Mouse (Mus musculus) stomach, embryonic 15.5 days (tissue): ENCODE results near the gene Hoxa9. TPM values are rescaled to one million over a fixed set of nuclear protein-coding genes. Genes with fewer than 3 reads are reported as not detected.
A peak's percentile ranks its signal among the peaks of the same experiment; 100 is the strongest.

Source experiments
- ATAC-seq: fragments of 200-750 bp; cut with Nextera tagmentation; 2 replicates; pipeline ENCODE4 v1.8.0; 2017; ENCODE audit warnings: low read depth, moderate number of reproducible peaks, moderate TSS enrichment; ENCODE audit not compliant: insufficient read depth, low FRiP score
- H3K27ac ChIP-seq: fragments of 300-500 bp; sonication (generic); 2 replicates; pipeline ENCODE4 v1.5.1; 2015; ENCODE audit warnings: mild to moderate bottlenecking, inconsistent platforms
- H3K27me3 ChIP-seq: fragments of 300-500 bp; sonication (generic); replicated peaks from 2 replicates; pipeline ENCODE4 v1.6.1; 2015; ENCODE audit warnings: inconsistent platforms
- H3K36me3 ChIP-seq: fragments of 300-500 bp; sonication (generic); 2 replicates; pipeline ENCODE4 v1.6.1; 2015; ENCODE audit warnings: inconsistent platforms
- H3K4me1 ChIP-seq: fragments of 300-500 bp; sonication (generic); 2 replicates; pipeline ENCODE4 v1.6.1; 2015; ENCODE audit warnings: inconsistent platforms
- H3K4me2 ChIP-seq: fragments of 300-500 bp; sonication (generic); 2 replicates; pipeline ENCODE4 v1.6.1; 2015; ENCODE audit warnings: mild to moderate bottlenecking, inconsistent platforms
- H3K4me3 ChIP-seq: fragments of 300-500 bp; sonication (generic); replicated peaks from 2 replicates; pipeline ENCODE4 v1.5.1; 2015; ENCODE audit warnings: inconsistent platforms
- H3K9ac ChIP-seq: fragments of 300-500 bp; sonication (generic); 2 replicates; pipeline ENCODE4 v1.6.1; 2015; ENCODE audit warnings: inconsistent platforms
- H3K9me3 ChIP-seq: fragments of 300-500 bp; sonication (generic); 2 replicates; pipeline ENCODE4 v1.6.1; 2016; ENCODE audit warnings: inconsistent platforms
- WGBS: fragments of 180-500 bp; shearing (Covaris S2); methylation state at CpG from one replicate; pipeline ENCODE4 v1.1.7; 2015; 5-methylcytosine and 5-hydroxymethylcytosine counted together
- polyA plus RNA-seq: library from polyadenylated mRNA; unstranded; fragments of >200 nt; fragmentation: Nextera tagmentation; extraction: Ambion mirVana; gene quantifications from 2 replicates; pipeline ENCODE4 v1.2.1, GENCODE M21; 2015

Gene Hoxa9
- polyA plus RNA-seq, 1 experiment from 2014 or later: 1.9 TPM

DNA sequence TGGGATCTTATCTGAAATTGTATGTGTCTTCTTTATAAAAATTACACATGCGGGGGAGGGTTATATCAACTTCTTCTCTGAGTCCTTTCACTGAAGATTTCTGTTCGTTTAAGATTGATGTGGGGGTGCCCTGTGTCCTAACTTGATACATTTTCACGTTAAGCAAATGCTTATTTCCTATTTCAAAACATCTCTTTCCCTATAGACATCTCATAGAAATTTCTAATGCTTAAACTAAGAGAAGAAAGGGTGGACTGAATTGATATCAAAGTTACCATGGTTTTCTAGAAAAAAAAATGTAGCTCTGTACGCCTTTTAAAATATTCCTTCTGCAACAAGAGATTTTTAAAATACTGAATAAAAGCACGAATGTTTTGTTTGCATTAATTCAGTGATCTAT, 36.3 kb upstream of the Hoxa9 start:
- 18% methylated on average over 5 of the region's 5 CpGs for WGBS
- no peak overlapping the region for H3K4me2 ChIP-seq
- H3K4me3 ChIP-seq: no peak overlapping the region
- no peak overlapping the region for H3K27ac ChIP-seq
- H3K36me3 ChIP-seq: no peaks in the 10 kb centered on the region
- H3K9ac ChIP-seq: no peak overlapping the region
- H3K4me1 ChIP-seq: no peaks in the 10 kb centered on the region
- ATAC-seq: no peak
- peaks cover 92% of the 10 kb centered on the region for H3K27me3 ChIP-seq
- H3K9me3 ChIP-seq: no peaks in the 10 kb centered on the region

DNA sequence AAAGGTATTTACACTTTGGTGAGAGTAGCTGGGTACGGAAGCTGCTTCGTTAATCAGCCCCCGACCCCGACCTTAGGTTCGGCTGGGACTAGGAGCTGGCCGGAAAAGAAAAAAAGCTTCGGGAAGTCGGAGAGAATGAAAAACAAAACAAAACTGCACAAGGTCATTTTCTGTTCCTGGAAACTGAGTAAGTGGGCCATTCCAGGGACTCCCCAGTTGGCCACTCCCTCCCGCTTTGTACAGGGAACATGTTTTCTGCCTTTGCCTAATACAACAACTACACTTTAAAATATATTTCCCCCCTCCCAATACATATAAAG, 35.7 kb upstream of the Hoxa9 start:
- no peak for ATAC-seq
- peaks cover 95% of the 10 kb centered on the region for H3K27me3 ChIP-seq
- no peaks in the 10 kb centered on the region for H3K36me3 ChIP-seq
- H3K4me3 ChIP-seq: no peak overlapping the region
- WGBS: under 1% methylated on average over 9 of the region's 9 CpGs
- no peak overlapping the region for H3K4me2 ChIP-seq
- H3K27ac ChIP-seq: no peak overlapping the region
- no peaks in the 10 kb centered on the region for H3K9me3 ChIP-seq
- H3K9ac ChIP-seq: no peak overlapping the region
- H3K4me1 ChIP-seq: no peaks in the 10 kb centered on the region

DNA sequence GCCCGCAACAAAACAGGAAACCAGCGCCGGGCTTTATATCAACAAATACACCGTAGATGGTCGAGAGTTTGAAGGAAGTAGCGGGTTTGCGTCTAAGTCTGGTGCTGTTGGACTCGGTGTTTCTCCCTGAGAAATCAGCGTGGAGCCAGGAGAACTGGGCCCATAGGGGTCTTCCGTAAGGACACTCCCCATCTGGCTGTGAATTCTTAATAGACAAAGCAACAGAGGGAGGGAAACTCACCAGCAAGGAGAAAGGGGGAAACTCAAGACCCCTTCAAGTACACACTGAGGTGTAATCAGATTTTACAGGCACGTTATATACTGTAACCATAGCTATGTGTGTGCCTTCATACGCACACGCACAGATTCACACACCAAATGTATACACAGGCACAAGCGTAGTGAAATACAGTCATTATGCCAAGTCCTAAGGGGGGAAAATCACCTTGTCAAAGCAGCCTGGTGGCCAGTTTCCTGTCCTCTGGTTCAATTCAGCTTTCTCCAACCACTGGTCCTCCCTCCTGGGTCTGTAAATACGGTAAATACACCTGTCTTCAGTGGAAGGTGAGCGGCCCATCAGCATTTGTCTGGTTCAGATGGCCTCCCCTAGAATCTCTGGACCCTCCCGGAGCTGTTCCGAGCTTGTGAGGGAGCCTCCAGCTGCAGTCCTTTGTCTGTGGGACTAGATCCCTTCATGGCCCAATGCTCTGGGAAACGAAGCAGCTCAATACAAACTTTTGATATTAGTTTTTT, 35.2 kb upstream of the Hoxa9 start:
- Histone ChIP-seq H3K9ac (no peak overlapping the region), H3K4me3 (no peak overlapping the region), H3K27me3 (peaks cover 94% of the 10 kb centered on the region), H3K4me2 (no peak overlapping the region), H3K27ac (no peak overlapping the region), H3K36me3 (no peaks in the 10 kb centered on the region), H3K9me3 (no peaks in the 10 kb centered on the region), H3K4me1 (no peaks in the 10 kb centered on the region)
- 2% methylated on average over 19 of the region's 19 CpGs for WGBS
- ATAC-seq: no peak

DNA sequence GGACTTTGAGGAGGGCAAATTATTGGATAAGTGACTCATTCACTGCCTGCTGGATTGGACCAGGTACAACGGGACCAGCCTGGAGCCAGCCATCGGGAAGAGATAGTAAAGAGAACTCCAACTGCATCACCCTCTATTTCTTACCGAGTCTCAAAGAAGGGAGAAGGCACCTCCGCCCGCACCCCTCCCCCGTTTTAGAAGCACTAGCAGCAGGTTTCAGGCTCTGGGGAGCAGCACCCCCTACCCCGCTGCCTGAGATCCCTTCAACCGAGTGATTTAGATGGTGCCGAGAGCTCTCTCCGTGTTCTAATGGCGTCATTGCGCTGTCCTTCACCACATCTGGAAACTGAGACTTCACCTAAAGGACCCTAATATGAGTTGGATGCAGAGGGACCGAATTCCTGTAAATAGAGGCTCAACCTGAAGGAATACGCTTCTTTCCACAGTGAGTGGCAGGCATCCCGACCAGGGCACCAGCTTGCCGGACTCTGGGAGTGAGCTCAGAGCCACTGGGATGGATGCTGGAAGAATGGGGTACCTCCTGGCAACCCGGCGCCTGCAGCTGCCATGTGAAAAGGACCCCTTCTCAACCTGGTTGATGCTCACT, 34.5 kb upstream of the Hoxa9 start:
- ATAC-seq: no peak
- Histone ChIP-seq H3K4me2 (no peak overlapping the region), H3K27me3 (peaks cover 93% of the 10 kb centered on the region), H3K36me3 (no peaks in the 10 kb centered on the region), H3K9ac (no peak overlapping the region), H3K9me3 (no peaks in the 10 kb centered on the region), H3K4me1 (peaks cover 6% of the 10 kb centered on the region; the same call in 1 of the 2 replicates), H3K27ac (no peak overlapping the region), H3K4me3 (no peak overlapping the region)
- 3% methylated on average over 18 of the region's 18 CpGs for WGBS

DNA sequence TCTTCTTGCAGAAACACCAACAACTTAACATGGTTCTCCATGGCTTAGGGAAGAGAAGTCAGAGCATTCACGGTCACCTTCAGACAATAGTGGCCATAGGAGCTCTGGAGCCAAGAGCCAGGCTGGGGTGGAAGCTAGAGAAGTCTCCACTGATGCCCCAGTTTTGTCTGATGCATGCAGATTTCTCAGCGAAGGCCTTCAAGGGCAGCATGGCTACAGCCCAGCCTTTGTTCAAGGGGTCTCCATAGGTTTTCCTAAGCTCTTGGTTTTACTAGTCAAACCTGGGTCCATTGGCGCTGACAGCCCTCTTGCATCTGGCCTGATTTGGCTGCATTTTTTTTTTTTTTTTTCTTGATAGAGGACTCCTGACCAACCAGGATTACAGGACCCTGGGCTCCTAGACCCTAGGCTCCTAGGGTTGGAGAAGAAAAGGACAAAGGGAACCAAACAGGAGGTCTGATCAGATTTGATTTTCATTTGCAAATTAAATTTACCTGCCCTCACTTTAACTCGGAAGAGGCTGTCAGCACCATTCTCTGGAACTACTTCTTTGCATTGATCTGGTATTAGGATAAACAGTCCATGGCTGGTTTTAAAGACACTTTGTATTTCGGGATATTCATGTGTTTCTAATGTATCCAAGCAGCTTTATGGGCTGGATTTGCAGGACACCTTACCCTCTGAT, 33.4 kb upstream of the Hoxa9 start:
- Histone ChIP-seq H3K4me3 (no peak overlapping the region), H3K36me3 (no peaks in the 10 kb centered on the region), H3K27me3 (peaks cover 90% of the 10 kb centered on the region), H3K4me1 (peaks cover 12% of the 10 kb centered on the region), H3K9me3 (no peaks in the 10 kb centered on the region), H3K4me2 (no peak overlapping the region), H3K27ac (no peak overlapping the region), H3K9ac (no peak overlapping the region)
- 6% methylated on average over 5 of the region's 5 CpGs for WGBS
- no peak for ATAC-seq

DNA sequence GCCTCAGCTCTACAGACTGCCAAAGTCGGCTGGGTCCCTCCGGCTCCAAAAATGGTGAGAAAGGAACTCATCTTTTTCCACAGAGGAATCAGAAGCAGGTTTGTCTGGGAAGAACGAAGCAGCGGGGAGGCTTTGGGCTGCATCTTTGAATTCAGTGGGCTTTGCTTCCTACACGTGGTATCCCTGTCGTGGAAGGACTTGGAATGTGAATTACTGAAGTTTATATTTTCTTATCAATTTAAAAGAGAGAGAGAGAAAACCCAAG, 32.4 kb upstream of the Hoxa9 start:
- Histone ChIP-seq H3K27ac (no peak overlapping the region), H3K4me2 (no peak overlapping the region), H3K4me3 (no peak overlapping the region), H3K4me1 (peaks cover 12% of the 10 kb centered on the region), H3K9me3 (no peaks in the 10 kb centered on the region), H3K27me3 (peaks cover 90% of the 10 kb centered on the region), H3K9ac (no peak overlapping the region), H3K36me3 (no peaks in the 10 kb centered on the region)
- under 1% methylated on average over 6 of the region's 6 CpGs for WGBS
- no peak for ATAC-seq

DNA sequence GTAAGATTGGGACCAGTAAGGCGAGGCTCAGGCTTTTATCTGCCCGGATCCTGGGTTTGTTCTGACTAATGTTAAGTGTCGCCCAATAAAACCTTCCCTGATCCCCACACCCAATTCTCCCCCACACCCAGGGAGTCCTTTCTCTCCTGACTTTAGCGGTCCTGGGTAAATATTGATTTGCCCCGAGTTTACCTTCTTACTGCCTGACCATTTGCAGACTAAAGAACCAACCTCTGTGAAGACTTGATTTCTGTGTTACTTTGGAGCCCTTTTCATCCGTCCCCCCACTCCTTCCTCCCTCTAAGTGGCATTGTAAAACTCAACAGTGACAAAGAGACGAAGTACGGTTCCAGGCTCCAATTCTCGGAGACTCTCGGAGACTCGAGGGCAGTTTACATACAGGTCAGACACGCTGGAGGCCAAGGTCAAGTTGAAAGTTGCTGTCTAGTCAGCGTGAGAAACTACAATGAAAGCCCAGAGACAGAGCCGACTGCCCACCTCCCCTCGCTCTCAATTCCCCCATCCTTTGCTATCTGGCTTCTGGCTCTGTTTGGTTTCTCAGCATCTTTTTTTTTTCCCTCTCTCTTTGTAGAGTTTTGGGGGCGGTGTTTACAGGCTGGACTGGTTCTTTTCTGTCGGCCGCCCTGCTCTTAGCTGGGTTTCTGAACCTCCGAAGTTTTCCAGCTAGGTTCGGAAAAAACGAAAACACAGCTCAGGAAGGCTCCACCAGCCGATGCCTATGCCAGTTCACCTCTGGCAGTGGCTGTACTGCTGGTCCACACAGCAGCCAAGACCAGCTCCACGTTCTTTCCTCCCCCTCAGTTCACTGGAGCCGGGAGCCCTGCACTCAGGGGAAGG, 31.8 kb upstream of the Hoxa9 start:
- H3K27ac ChIP-seq: no peak overlapping the region
- peaks cover 88% of the 10 kb centered on the region for H3K27me3 ChIP-seq
- H3K36me3 ChIP-seq: no peaks in the 10 kb centered on the region
- H3K4me3 ChIP-seq: no peak overlapping the region
- H3K4me1 ChIP-seq: peaks cover 12% of the 10 kb centered on the region
- 2% methylated on average over 24 of the region's 24 CpGs for WGBS
- no peaks in the 10 kb centered on the region for H3K9me3 ChIP-seq
- H3K4me2 ChIP-seq: no peak overlapping the region
- no peak for ATAC-seq
- H3K9ac ChIP-seq: no peak overlapping the region

DNA sequence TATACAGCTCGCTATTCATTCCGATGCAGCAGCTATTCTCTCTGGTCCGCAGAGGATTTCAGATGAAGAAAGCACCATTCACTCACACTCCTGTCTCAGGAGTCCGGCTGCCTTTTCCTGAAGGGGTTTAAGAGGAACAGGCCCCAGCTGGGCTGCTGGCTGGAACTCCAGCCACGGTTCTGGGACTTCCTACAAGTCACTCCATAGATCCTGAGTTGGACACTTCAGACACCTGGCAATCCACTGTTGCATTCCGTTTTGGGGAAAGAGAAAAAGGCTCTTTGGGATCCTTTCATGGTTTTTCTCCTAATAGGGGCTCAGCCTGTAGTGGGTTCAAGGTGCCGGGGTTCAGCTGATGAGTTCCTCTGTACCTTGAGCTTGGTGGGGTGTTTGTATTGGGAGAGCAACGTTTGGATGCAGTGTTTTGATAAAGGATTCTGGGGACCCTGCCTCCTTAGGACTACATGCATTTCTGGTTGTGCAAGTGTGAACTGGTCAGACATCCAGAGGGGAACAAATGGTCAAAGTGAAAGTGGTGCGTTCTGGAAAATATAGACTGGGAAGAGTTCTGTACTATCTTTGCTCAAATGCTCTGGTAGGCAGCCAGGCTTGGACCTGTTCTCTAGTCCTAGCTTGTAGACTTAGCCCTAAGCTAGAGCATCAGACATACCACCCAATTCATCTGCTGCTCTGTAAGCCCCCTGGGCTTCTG, 31.0 kb upstream of the Hoxa9 start:
- 3% methylated on average over 9 of the region's 9 CpGs for WGBS
- Histone ChIP-seq H3K27ac (no peak overlapping the region), H3K4me3 (no peak overlapping the region), H3K4me2 (no peak overlapping the region), H3K9ac (no peak overlapping the region), H3K9me3 (no peaks in the 10 kb centered on the region), H3K36me3 (no peaks in the 10 kb centered on the region), H3K27me3 (peaks cover 86% of the 10 kb centered on the region), H3K4me1 (peaks cover 12% of the 10 kb centered on the region)
- no peak for ATAC-seq

DNA sequence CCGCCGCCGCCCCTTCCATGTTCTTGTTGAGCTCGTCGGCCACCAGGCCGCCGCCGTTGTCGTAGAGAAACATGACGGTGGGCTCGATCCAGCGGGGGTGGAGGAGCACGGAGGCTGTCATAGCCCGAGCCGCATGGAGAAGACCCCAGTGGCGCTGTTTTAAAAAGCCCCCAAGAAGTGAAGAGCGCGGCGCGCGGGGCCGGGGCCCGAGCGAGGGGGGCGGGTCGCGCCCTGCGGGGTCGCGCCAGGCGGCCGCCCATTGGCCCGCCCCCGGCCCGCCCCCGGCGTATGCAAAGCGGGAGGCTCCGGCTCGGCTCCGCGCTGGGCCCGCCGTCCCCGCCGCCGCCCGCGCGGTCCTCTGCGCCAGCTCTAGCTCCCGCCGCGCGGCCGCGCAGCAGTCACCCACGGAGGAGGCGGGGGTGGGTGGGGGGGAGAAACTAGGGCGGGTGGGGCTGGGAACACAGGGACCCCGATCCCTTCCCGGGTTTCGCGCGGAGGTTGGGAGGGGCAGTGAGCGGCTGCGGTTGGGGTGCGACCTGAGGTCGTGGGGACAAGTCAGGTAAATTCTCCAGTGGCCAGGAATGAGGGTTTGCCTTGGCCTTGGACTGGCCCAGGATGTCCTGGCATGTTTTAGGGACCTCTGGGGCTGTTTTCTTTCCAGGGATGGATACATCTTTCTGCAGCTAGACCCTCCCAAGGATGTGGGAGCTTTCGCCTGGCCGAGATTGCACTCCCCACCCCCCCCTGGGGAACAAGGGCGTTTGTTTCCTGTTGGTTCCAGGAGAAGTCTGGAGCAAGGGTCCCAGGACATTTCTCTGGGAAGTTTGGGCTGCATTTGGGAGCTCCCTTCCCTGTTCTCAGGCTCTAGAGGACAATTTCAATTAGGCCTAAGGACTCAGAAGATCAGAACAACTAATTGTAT, 30.0 kb upstream of the Hoxa9 start, which contains the start of gene Hoxa13:
Gene Hoxa13 (minus strand): TSS at position 227 of the 922 bp plus-strand sequence.
- peak within 1 kb of the TSS; percentile 74 for H3K4me2 ChIP-seq
- whole genome bisulfite sequencing: under 1% methylated on average over 36 of the region's 72 CpGs
- H3K36me3 ChIP-seq: no peaks in the 10 kb centered on the region
- peak within 1 kb of the TSS; percentile 40 for H3K4me3 ChIP-seq
- 0 out of 2 replicates have a peak, but pooled peaks have one; percentile 58 for ATAC-seq
- H3K27me3 ChIP-seq: peaks cover 84% of the 10 kb centered on the region
- H3K9me3 ChIP-seq: no peaks in the 10 kb centered on the region
- H3K9ac ChIP-seq: no peak within 1 kb of the TSS
- H3K27ac ChIP-seq: no peak within 1 kb of the TSS
- peaks cover 12% of the 10 kb centered on the region for H3K4me1 ChIP-seq

DNA sequence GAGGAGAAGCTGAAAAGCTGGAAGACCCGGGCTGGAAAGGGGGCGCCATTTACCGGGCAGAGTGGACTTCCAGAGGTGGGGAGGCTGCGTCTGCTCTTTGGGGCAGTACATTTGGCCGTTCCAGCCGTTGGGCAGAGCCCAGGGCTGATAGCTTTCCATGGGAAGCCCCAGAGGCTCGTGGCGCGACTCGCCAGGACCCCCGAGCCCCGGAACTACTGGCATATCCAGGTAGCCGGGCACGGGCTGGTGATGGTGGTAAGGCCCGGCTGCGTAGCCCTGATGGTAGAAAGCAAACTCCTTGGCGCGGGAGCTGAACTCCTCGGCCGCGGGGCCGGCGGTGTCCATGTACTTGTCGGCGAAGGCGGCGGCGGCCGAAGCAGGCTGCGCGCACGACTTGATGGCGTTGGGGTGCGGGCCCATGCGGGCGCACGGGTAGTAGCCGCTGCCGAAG, 28.9 kb upstream of the Hoxa9 start:
- peak overlapping the region; percentile 40 for H3K4me3 ChIP-seq
- peaks cover 12% of the 10 kb centered on the region for H3K4me1 ChIP-seq
- no peak overlapping the region for H3K27ac ChIP-seq
- H3K9ac ChIP-seq: no peak overlapping the region
- 1% methylated on average over 39 of the region's 39 CpGs for WGBS
- H3K9me3 ChIP-seq: no peaks in the 10 kb centered on the region
- no peak for ATAC-seq
- no peaks in the 10 kb centered on the region for H3K36me3 ChIP-seq
- H3K4me2 ChIP-seq: peak overlapping the region; percentile 74
- H3K27me3 ChIP-seq: peaks cover 81% of the 10 kb centered on the region
